8 mouse cellular contexts compared by ENCODE assay signal in genomic region chr10:58254635-58255175, GRCm38 (mm10). TPM values are rescaled to one million over a fixed set of nuclear protein-coding genes. Genes with fewer than 3 reads are reported as not detected.
DNase-seq lines count a peak whose midpoint lies in the region; ATAC-seq and TF ChIP-seq lines count a peak whose summit lies in the region.

No protein-coding gene starts in this region.

- no peak for TF ChIP-seq CTCF in midbrain, postnatal 0 days (IDR thresholded peaks at IDR 0.05)

- H3K4me3 ChIP-seq in intestine, embryonic 14.5 days (ENCODE audit: low read depth, low read length), result peak overlapping the region; percentile 87
- peak overlapping the region; percentile 94 for H3K4me3 ChIP-seq in midbrain, postnatal 0 days (ENCODE audit: low read depth, low read length)

- no peaks in the 10 kb centered on the region for H3K9me3 ChIP-seq in intestine, embryonic 14.5 days (ENCODE audit: control insufficient read depth, low read length)
- no peaks in the 10 kb centered on the region for H3K9me3 ChIP-seq in midbrain, postnatal 0 days (ENCODE audit: low read length)

- 42% methylated on average over 6 of the region's 6 CpGs for WGBS in intestine, embryonic 14.5 days
- 17% methylated on average over 6 of the region's 6 CpGs for WGBS in midbrain, postnatal 0 days

- H3K4me1 ChIP-seq in intestine, embryonic 14.5 days (replicated peaks; ENCODE audit: control insufficient read depth, insufficient read depth, low read length), result no peaks in the 10 kb centered on the region; the same call in 1 of the 2 replicates
- H3K4me1 ChIP-seq in midbrain, postnatal 0 days (ENCODE audit: insufficient read depth, low read length), result peaks cover 3% of the 10 kb centered on the region; the same call in 1 of the 2 replicates

- 0 out of 2 replicates have a peak, but pooled peaks have one; percentile 34 for ATAC-seq in common myeloid progenitor, adult 5-6 weeks (replicated peaks; ENCODE audit: low read depth, poor library complexity, severe bottlenecking)
- ATAC-seq in intestine, embryonic 14.5 days (replicated peaks; ENCODE audit: low FRiP score, low TSS enrichment, low read depth), result 0 out of 2 replicates have a peak, but pooled peaks have one; percentile 12
- ATAC-seq in midbrain, postnatal 0 days (ENCODE audit: low FRiP score), result peak; percentile 57

- peak; percentile 17 for DNase-seq in cerebellum, adult 9-11 months
- no peak for DNase-seq in cerebellum, postnatal 4 days (ENCODE audit: low spot score in 2 of 2)
- peak; percentile 40 for DNase-seq in 3T3-L1 (ENCODE audit: low read depth, low spot score)
- DNase-seq in intestine, embryonic 14.5 days (ENCODE audit: low spot score), result no peak
- DNase-seq in midbrain, postnatal 0 days (ENCODE audit: low spot score), result peak; percentile 6
- DNase-seq in urinary bladder, adult 18-20 months (ENCODE audit: low spot score in 2 of 2), result no peak
- DNase-seq in kidney, postnatal 36 days, result no peak

- peaks cover 20% of the 10 kb centered on the region for H3K36me3 ChIP-seq in intestine, embryonic 14.5 days (ENCODE audit: control insufficient read depth, insufficient read depth, low read length)
- H3K36me3 ChIP-seq in midbrain, postnatal 0 days (ENCODE audit: insufficient read depth, low read length), result peaks cover 10% of the 10 kb centered on the region; the same call in 1 of the 2 replicates

- no peaks in the 10 kb centered on the region for H3K27me3 ChIP-seq in intestine, embryonic 14.5 days (replicated peaks; ENCODE audit: control insufficient read depth, insufficient read depth, low read length)
- H3K27me3 ChIP-seq in midbrain, postnatal 0 days (ENCODE audit: insufficient read depth, low read length), result no peaks in the 10 kb centered on the region

- H3K27ac ChIP-seq in intestine, embryonic 14.5 days (ENCODE audit: low read depth), result no peak overlapping the region
- no peak overlapping the region for H3K27ac ChIP-seq in midbrain, postnatal 0 days (ENCODE audit: low read depth, low read length)

- peak overlapping the region; percentile 60 for H3K4me2 ChIP-seq in intestine, embryonic 14.5 days (ENCODE audit: low read length)
- peak overlapping the region; percentile 59 for H3K4me2 ChIP-seq in midbrain, postnatal 0 days (ENCODE audit: low read depth, low read length, poor library complexity, severe bottlenecking)

- peak overlapping the region; percentile 72 for H3K9ac ChIP-seq in intestine, embryonic 14.5 days (ENCODE audit: low read length)
- 0 out of 2 replicates have a peak overlapping the region, but pooled peaks have one; percentile 77 for H3K9ac ChIP-seq in midbrain, postnatal 0 days (replicated peaks; ENCODE audit: low read length, poor library complexity, severe bottlenecking)

RNA-seq across cellular contexts. Expression of gene Gcc2, which starts 0.6 kb away (rescaled TPM):
- total RNA-seq in common myeloid progenitor, adult 5-6 weeks (2017), result 39.7 and 50.1 TPM in 2 replicates
- polyA plus RNA-seq in intestine, embryonic 14.5 days (2014; fragmentation: Nextera tagmentation; extraction: Ambion mirVana), result 59.0 and 65.5 TPM in 2 replicates
- total RNA-seq in midbrain, postnatal 0 days (2014; rRNA removed), result 41.1 and 41.3 TPM in 2 replicates
- 89.9 and 121 TPM in 2 replicates for polyA plus RNA-seq in midbrain, postnatal 0 days (2015; fragmentation: Nextera tagmentation; extraction: Ambion mirVana)

RNA-seq across cellular contexts. Expression of gene Gm4981, which starts 18.2 kb away (rescaled TPM):
- total RNA-seq in common myeloid progenitor, adult 5-6 weeks (2017), result not detected in 2 replicates
- polyA plus RNA-seq in intestine, embryonic 14.5 days (2014; fragmentation: Nextera tagmentation; extraction: Ambion mirVana), result not detected in 2 replicates
- 0.22 TPM in 1 of 2 replicates, not detected in the other for total RNA-seq in midbrain, postnatal 0 days (2014; rRNA removed)
- not detected in 2 replicates for polyA plus RNA-seq in midbrain, postnatal 0 days (2015; fragmentation: Nextera tagmentation; extraction: Ambion mirVana)

RNA-seq across cellular contexts. Expression of gene Duxf3, which starts 22.2 kb away (rescaled TPM):
- total RNA-seq in common myeloid progenitor, adult 5-6 weeks (2017), result not detected in 2 replicates
- polyA plus RNA-seq in intestine, embryonic 14.5 days (2014; fragmentation: Nextera tagmentation; extraction: Ambion mirVana), result not detected in 2 replicates
- not detected in 2 replicates for total RNA-seq in midbrain, postnatal 0 days (2014; rRNA removed)
- not detected in 2 replicates for polyA plus RNA-seq in midbrain, postnatal 0 days (2015; fragmentation: Nextera tagmentation; extraction: Ambion mirVana)

RNA-seq across cellular contexts. Expression of gene AW822073, which starts 30.0 kb away (rescaled TPM):
- total RNA-seq in common myeloid progenitor, adult 5-6 weeks (2017), result not detected in 2 replicates
- polyA plus RNA-seq in intestine, embryonic 14.5 days (2014; fragmentation: Nextera tagmentation; extraction: Ambion mirVana), result not detected in 2 replicates
- not detected in 2 replicates for total RNA-seq in midbrain, postnatal 0 days (2014; rRNA removed)
- polyA plus RNA-seq in midbrain, postnatal 0 days (2015; fragmentation: Nextera tagmentation; extraction: Ambion mirVana), result not detected in 2 replicates

Comparison
In these comparisons a context has a peak if more than half of its experiments do, and no peak if none do; other contexts are left out.
1. DNase-seq: peak in cerebellum, adult 9-11 months (single experiment), 3T3-L1 (single experiment) and midbrain, postnatal 0 days (single experiment); none in cerebellum, postnatal 4 days (0 of 2), intestine, embryonic 14.5 days (single experiment), urinary bladder, adult 18-20 months (0 of 2) and kidney, postnatal 36 days (0 of 2).
2. Peak in every context shown above with its lines, with median percentiles within 50 percentile points of each other: ATAC-seq.